Mouse (Mus musculus) small intestine, adult 2 months (tissue): ENCODE measurements around the gene Pan2.

Source experiments
- CTCF ChIP-seq: fragments of 200-500 bp; IDR thresholded peaks from 2 replicates; pipeline ENCODE4 v1.5.1; 2012; ENCODE audit warnings: low read depth, mild to moderate bottlenecking, control low read depth, inconsistent platforms, low read length, moderate library complexity, mixed read lengths; ENCODE audit not compliant: insufficient replicate concordance, insufficient read length; ENCODE audit errors: extremely low read depth
- POLR2A ChIP-seq: fragments of 200-500 bp; IDR thresholded peaks from 2 replicates; pipeline ENCODE4 v1.6.1; 2012; ENCODE audit warnings: low read depth, mild to moderate bottlenecking, control low read depth, inconsistent platforms, low read length, moderate library complexity

DNA sequence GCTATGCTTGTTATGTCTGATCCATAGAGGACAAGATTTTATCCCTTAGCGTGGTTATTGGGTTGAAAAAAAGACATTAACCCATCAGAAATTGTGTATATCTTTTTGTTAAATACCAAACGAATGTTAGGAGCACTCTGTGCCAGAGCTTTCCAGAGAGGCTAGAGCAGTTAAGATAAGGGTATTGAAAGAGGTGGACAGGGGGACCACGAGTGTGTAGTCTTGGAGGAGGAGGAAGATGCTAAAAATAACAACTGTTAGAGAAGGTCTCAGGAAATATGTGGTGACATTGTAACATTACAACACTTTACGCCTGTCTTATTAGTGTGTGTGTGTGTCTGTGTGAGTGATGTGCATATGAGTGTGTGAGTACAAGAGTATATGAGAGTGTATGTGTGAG lies 7.8 kb downstream of the Pan2 start:
- no peak for TF ChIP-seq CTCF
- no peak for TF ChIP-seq POLR2A
